Mouse (Mus musculus): ENCODE measurements around the gene Cyb5r2. TPM values are rescaled to one million over a fixed set of nuclear protein-coding genes. Genes with fewer than 3 reads are reported as not detected.

Gene Cyb5r2
- polyA plus RNA-seq, 1 experiment = not detected

GRCm38 (mm10) chr7:107722536-107722935 lies 35.3 kb downstream of the Cyb5r2 start:
- no peaks in the 10 kb centered on the region for H3K36me3 ChIP-seq (ENCODE audit: control insufficient read depth, insufficient read depth)
- no peak for TF ChIP-seq MAX (IDR thresholded peaks at IDR 0.05)
- no peak for TF ChIP-seq CTCF (IDR thresholded peaks at IDR 0.05; ENCODE audit: control insufficient read depth, insufficient read depth, insufficient read length)
- no peak for TF ChIP-seq CEBPB (IDR thresholded peaks at IDR 0.05; ENCODE audit: low read depth)
- no peaks in the 10 kb centered on the region for H3K27me3 ChIP-seq (ENCODE audit: control insufficient read depth, insufficient read depth, insufficient read length)
- no peaks in the 10 kb centered on the region for H3K79me3 ChIP-seq (ENCODE audit: low read depth)
- H3K79me2 ChIP-seq (ENCODE audit: control insufficient read depth, insufficient read depth) = no peaks in the 10 kb centered on the region
- no peak overlapping the region for H3ac ChIP-seq (ENCODE audit: control insufficient read depth, insufficient read length, low read depth)
- no peak overlapping the region for H3K4me3 ChIP-seq (ENCODE audit: insufficient read depth, poor library complexity, severe bottlenecking)

GRCm38 (mm10) chr7:107720771-107721170 lies 37.1 kb downstream of the Cyb5r2 start:
- H3K4me3 ChIP-seq (ENCODE audit: insufficient read depth, poor library complexity, severe bottlenecking) = no peak overlapping the region
- H3ac ChIP-seq (ENCODE audit: control insufficient read depth, insufficient read length, low read depth) = no peak overlapping the region
- H3K79me3 ChIP-seq (ENCODE audit: low read depth) = no peaks in the 10 kb centered on the region
- TF ChIP-seq FOSL1 (IDR thresholded peaks at IDR 0.05; ENCODE audit: insufficient read depth, low read length, poor library complexity, severe bottlenecking) = no peak
- TF ChIP-seq CTCF (IDR thresholded peaks at IDR 0.05; ENCODE audit: control insufficient read depth, insufficient read depth, insufficient read length) = no peak
- no peaks in the 10 kb centered on the region for H3K79me2 ChIP-seq (ENCODE audit: control insufficient read depth, insufficient read depth)
- H3K36me3 ChIP-seq (ENCODE audit: control insufficient read depth, insufficient read depth) = no peaks in the 10 kb centered on the region
- H3K27me3 ChIP-seq (ENCODE audit: control insufficient read depth, insufficient read depth, insufficient read length) = no peaks in the 10 kb centered on the region

- Histone ChIP-seq H3K27me3 (ENCODE audit: control insufficient read depth, insufficient read depth, insufficient read length) (no peaks in the 10 kb centered on the region), H3K36me3 (ENCODE audit: control insufficient read depth, insufficient read depth) (no peaks in the 10 kb centered on the region), H3K79me2 (ENCODE audit: control insufficient read depth, insufficient read depth) (no peaks in the 10 kb centered on the region), H3K4me3 (ENCODE audit: insufficient read depth, poor library complexity, severe bottlenecking) (no peak overlapping the region), H3ac (ENCODE audit: control insufficient read depth, insufficient read length, low read depth) (no peak overlapping the region), H3K79me3 (ENCODE audit: low read depth) (no peaks in the 10 kb centered on the region)
- TF ChIP-seq CEBPB (IDR thresholded peaks at IDR 0.05; ENCODE audit: low read depth) (no peak), FOSL1 (IDR thresholded peaks at IDR 0.05; ENCODE audit: insufficient read depth, low read length, poor library complexity, severe bottlenecking) (no peak), CTCF (IDR thresholded peaks at IDR 0.05; ENCODE audit: control insufficient read depth, insufficient read depth, insufficient read length) (no peak), MAX (IDR thresholded peaks at IDR 0.05) (no peak), USF1 (IDR thresholded peaks at IDR 0.05; ENCODE audit: low read depth) (no peak), MYOD1 (IDR thresholded peaks at IDR 0.05; ENCODE audit: control insufficient read depth, insufficient read length, low read depth) (no peak), MYOG (IDR thresholded peaks at IDR 0.05; ENCODE audit: control insufficient read depth, extremely low read depth, insufficient read length) (no peak)
Measured at GRCm38 (mm10) chr7:107714067-107714466, 43.8 kb downstream of the Cyb5r2 start.

- H3K36me3 ChIP-seq (ENCODE audit: control insufficient read depth, insufficient read depth) = no peaks in the 10 kb centered on the region
- no peaks in the 10 kb centered on the region for H3K79me2 ChIP-seq (ENCODE audit: control insufficient read depth, insufficient read depth)
- no peaks in the 10 kb centered on the region for H3K27me3 ChIP-seq (ENCODE audit: control insufficient read depth, insufficient read depth, insufficient read length)
- H3K4me3 ChIP-seq (ENCODE audit: insufficient read depth, poor library complexity, severe bottlenecking) = no peak overlapping the region
- TF ChIP-seq MYOD1 (IDR thresholded peaks at IDR 0.05; ENCODE audit: control insufficient read depth, insufficient read length, low read depth) = no peak
- no peak for TF ChIP-seq FOSL1 (IDR thresholded peaks at IDR 0.05; ENCODE audit: insufficient read depth, low read length, poor library complexity, severe bottlenecking)
- TF ChIP-seq MAX (IDR thresholded peaks at IDR 0.05) = no peak
- TF ChIP-seq MYOG (IDR thresholded peaks at IDR 0.05; ENCODE audit: control insufficient read depth, extremely low read depth, insufficient read length) = no peak
- TF ChIP-seq CTCF (IDR thresholded peaks at IDR 0.05; ENCODE audit: control insufficient read depth, insufficient read depth, insufficient read length) = no peak
- TF ChIP-seq USF1 (IDR thresholded peaks at IDR 0.05; ENCODE audit: low read depth) = no peak
- TF ChIP-seq CEBPB (IDR thresholded peaks at IDR 0.05; ENCODE audit: low read depth) = no peak
- H3K79me3 ChIP-seq (ENCODE audit: low read depth) = no peaks in the 10 kb centered on the region
- H3ac ChIP-seq (ENCODE audit: control insufficient read depth, insufficient read length, low read depth) = no peak overlapping the region
Measured at GRCm38 (mm10) chr7:107712743-107713142, 45.1 kb downstream of the Cyb5r2 start.

- Histone ChIP-seq H3K4me3 (ENCODE audit: insufficient read depth, poor library complexity, severe bottlenecking) (no peak overlapping the region), H3K79me3 (ENCODE audit: low read depth) (no peaks in the 10 kb centered on the region), H3K27me3 (ENCODE audit: control insufficient read depth, insufficient read depth, insufficient read length) (no peaks in the 10 kb centered on the region), H3ac (ENCODE audit: control insufficient read depth, insufficient read length, low read depth) (no peak overlapping the region), H3K36me3 (ENCODE audit: control insufficient read depth, insufficient read depth) (no peaks in the 10 kb centered on the region), H3K79me2 (ENCODE audit: control insufficient read depth, insufficient read depth) (no peaks in the 10 kb centered on the region)
- TF ChIP-seq USF1 (IDR thresholded peaks at IDR 0.05; ENCODE audit: low read depth) (no peak), MYOG (IDR thresholded peaks at IDR 0.05; ENCODE audit: control insufficient read depth, extremely low read depth, insufficient read length) (no peak), CTCF (IDR thresholded peaks at IDR 0.05; ENCODE audit: control insufficient read depth, insufficient read depth, insufficient read length) (no peak), MAX (IDR thresholded peaks at IDR 0.05) (no peak), CEBPB (IDR thresholded peaks at IDR 0.05; ENCODE audit: low read depth) (no peak), FOSL1 (IDR thresholded peaks at IDR 0.05; ENCODE audit: insufficient read depth, low read length, poor library complexity, severe bottlenecking) (no peak), MYOD1 (IDR thresholded peaks at IDR 0.05; ENCODE audit: control insufficient read depth, insufficient read length, low read depth) (no peak)
Measured at GRCm38 (mm10) chr7:107708491-107709112, 49.2 kb downstream of the Cyb5r2 start.

- Histone ChIP-seq H3K36me3 (ENCODE audit: control insufficient read depth, insufficient read depth) (no peaks in the 10 kb centered on the region), H3K79me2 (ENCODE audit: control insufficient read depth, insufficient read depth) (no peaks in the 10 kb centered on the region), H3K27me3 (ENCODE audit: control insufficient read depth, insufficient read depth, insufficient read length) (no peaks in the 10 kb centered on the region), H3K79me3 (ENCODE audit: low read depth) (no peaks in the 10 kb centered on the region), H3ac (ENCODE audit: control insufficient read depth, insufficient read length, low read depth) (no peak overlapping the region), H3K4me3 (ENCODE audit: insufficient read depth, poor library complexity, severe bottlenecking) (no peak overlapping the region)
- TF ChIP-seq MYOD1 (IDR thresholded peaks at IDR 0.05; ENCODE audit: control insufficient read depth, insufficient read length, low read depth) = no peak
- no peak for TF ChIP-seq USF1 (IDR thresholded peaks at IDR 0.05; ENCODE audit: low read depth)
- no peak for TF ChIP-seq CTCF (IDR thresholded peaks at IDR 0.05; ENCODE audit: control insufficient read depth, insufficient read depth, insufficient read length)
- no peak for TF ChIP-seq CEBPB (IDR thresholded peaks at IDR 0.05; ENCODE audit: low read depth)
- no peak for TF ChIP-seq MAX (IDR thresholded peaks at IDR 0.05)
- no peak for TF ChIP-seq FOSL1 (IDR thresholded peaks at IDR 0.05; ENCODE audit: insufficient read depth, low read length, poor library complexity, severe bottlenecking)
Measured at GRCm38 (mm10) chr7:107707650-107708049, 50.2 kb downstream of the Cyb5r2 start.
